Mouse (Mus musculus) CD8-positive naive resting alpha-beta T cell, adult 2 months (primary cell): Measurements from ENCODE around the gene Fndc7.
"Not testable (repeated sequence)": the region's sequence is repeated elsewhere in the genome, so short reads cannot be mapped to it uniquely, and the experiment has no call there.

Experiments used
- DNase-seq, 2 experiments: peaks; one replicate each; pipeline ENCODE4 v3.0.0; 2022; ENCODE audit warnings: low read depth in 2 of 2, low spot score in 2 of 2

The Fndc7 gene

DNA sequence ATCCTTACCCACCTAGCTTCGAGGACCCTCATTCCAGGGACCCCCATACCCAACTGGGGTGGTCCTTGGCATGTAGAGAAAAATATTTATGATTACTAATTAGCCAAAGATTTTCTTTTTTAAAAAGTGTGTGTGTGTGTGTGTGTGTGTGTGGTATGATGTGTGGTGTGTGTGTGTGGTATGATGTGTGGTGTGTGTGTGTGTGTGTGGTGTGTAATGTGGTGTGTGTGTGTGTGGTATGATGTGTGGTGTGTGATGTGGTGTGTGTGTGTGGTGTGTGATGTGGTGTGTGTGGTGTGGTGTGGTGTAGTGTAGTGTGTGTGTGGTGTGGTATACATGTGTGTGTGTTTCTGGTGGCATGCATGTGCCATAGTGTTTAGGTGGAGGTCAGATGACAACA, 2.3 kb upstream of the Fndc7 start:
- no peak for DNase-seq

DNA sequence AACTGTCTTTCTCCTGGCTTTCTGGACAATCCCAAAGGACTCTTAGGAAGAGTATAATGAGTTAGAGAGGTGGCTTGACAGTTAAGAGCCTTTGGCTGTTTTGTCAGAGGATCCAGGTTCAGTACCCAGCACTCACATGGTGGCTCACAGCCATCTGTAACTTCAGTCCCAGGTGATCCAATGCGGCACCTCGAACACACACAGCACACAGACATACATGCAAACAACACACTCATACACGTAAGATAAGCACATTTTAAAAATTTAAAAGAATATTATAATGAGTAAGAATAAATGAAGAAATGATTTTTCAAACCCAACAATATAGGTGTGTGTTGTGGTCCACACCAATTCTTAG, 2.2 kb downstream of the Fndc7 start:
- no peak for DNase-seq

DNA sequence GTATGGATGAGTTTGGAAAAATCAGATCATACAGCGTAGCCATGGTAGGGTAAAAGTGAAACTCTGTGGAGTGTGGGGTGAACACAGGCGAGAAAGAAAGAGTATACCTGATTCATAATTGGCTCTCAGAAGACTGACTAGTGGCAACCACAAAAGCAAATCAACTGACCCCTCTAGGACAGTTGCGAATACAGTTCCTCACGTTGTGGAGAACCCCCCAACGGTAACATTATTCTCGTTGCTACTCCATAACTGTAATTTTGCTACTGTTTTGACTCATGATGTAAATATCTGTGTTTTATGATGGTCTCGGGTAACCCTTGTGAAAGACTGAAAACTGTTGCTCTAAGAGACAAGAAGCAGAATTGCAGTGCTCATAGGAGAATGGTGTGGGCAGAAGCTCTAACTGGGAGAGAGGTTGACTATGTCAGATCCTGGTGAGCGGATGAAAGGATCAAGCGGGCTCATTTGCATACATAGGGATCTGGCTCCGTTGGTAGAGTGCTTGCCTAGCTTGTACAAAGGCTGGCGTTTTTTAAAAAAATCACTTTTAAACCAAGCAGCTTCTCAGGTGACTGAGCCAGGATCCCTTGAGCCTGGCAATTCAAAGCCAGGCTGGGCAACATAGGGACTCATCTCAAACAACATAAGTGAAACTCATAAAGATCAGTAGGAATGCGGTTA, 2.7 kb downstream of the Fndc7 start:
- no peak for DNase-seq

DNA sequence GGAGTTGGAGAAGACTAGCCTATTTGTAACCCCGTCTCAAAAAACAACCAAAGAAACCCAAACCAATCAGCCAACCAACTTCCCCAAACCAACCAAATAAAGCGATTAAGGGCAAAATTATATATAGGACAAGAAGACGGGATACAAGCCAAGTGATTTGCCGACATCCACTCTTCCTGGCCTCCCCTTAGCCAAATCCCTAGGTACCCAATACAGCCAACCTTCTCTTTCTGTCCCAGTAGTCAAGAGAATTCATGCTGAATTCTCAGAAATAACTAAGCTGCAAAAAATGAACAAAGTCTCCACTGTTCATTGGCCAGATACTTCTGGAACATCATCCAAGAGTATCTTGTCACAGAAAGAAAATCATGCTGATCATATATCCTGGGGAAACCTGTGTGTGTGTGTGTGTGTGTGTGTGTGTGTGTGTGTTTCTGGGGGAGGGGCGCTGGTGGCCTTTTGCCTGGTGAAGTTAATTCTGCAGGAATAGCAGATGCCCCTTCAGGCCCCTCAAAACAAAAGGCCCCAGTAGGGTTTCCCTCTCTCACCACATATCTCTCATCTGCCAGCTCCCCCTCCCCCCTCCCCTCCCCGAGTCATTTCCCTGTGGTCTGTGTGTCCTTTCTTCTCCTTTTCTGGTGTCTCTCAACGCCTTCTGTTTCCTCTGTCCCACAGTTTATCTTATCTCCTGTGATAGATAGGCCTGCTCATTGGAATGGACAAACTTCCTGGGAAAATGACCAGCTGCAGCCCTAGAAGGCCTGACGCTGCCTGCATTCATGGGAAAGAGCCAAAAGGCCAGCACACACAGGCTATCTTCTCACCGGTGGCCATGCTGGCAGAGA, 3.9 kb downstream of the Fndc7 start:
- DNase-seq, result no peak

DNA sequence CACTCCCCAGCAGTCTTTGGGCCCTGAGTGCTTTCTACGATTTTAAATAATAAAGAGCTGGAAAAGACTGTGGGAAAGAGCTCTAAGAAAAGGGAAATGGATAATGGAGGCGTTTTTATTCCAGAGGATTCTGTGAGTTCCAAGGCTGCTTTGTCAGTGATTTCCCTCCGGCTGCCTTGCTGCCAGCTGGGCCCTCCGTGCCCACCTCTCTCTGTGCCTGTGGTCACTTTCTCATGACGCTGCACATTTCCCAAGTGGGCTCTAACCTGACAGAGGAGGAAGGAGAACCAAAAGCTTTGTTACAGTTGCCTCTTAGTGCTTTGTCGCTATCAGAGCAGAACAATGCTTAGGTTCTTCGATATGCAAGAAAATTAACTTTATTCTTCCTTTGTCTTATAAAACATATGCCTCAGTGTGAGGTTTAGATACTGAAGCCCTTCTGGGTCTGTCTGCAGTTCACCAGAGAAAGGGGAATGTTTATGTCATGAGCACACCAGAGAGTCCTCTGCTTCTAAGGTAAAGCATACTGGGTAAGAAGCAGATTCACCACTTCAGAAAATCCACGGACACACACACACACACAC, 5.0 kb downstream of the Fndc7 start:
- DNase-seq, result no peak

DNA sequence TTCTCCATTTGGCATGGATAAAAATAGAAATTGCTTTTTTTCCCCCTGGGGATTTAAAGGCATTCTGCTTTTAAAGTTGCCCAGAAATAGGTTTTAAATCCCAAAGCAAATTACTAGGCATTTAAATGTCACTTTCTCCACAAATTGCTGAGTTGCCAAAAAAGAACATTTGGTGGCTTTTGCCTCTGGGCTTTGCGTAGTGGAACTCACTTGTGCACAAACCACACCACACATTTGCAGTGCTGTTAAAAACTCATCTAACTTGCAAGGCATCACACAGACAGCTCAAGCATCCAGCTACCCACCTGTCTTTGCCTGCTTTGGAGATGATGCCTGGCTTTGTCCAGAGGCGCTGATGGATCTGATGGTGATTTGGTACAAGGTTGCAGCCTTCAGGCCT, 6.7 kb downstream of the Fndc7 start:
- no peak for DNase-seq

DNA sequence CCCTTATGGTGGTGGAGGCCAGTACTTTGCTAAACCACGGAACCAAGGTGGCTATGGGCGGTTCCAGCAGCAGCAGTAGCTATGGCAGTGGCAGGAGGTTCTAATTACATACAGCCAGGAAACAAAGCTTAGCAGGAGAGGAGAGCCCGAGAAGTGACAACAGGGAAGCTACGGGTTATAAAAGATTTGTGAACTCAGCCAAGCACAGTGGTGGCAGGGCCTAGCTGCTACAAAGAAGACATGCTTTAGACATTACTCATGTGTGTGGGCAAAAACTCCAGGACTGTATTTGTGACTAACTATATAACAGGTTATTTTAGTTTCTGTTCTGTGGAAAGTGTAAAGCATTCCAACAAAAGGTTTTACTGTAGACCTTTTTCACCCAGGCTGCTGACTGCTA, 7.9 kb downstream of the Fndc7 start:
- not testable (repeated sequence) for DNase-seq

DNA sequence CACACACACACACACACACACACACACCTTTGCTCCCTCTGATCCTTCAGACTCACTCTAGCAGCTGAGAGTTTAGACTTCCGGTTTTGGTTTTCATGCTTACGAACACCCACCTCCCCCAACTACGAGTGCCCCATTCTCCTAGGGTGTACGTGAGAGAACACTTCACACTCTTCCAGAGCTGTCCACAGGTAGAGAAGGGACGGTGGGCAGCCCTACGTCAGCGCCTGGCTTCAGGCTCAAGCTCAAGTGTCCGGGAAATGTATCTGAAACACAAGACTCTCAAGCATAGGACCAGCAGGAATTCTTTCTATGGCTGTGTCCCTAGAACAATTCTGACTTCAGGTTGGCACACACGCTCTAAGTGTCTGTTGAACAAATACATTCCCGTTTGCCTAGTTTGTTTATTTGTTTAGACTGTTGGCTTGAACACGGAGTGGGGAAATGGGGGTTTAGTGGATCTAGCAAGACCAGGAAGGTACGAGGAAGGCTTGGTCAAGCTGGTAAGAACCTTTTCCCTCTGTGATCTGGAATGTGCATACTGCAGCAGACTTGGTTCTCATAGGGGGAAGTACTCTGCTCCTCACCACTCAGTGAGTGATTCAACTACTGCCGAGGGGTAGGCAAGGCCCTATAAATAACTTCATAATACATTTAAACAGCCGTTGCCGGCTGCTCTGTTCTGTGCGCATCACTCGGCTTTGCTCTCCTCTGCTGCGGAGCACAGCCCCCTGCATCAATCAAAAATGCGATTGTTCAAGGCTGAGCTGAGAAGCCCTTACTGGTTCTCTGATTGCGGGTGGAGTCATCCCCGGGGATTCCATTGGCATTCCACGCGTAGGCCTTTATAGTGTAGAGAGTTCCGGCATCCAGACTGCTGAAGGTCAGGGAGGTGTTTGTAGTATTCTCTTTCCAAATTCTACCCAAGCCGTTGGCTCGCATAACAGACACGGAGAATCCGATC, 9.0 kb downstream of the Fndc7 start:
- DNase-seq, result peak; percentile 64 to 68

DNA sequence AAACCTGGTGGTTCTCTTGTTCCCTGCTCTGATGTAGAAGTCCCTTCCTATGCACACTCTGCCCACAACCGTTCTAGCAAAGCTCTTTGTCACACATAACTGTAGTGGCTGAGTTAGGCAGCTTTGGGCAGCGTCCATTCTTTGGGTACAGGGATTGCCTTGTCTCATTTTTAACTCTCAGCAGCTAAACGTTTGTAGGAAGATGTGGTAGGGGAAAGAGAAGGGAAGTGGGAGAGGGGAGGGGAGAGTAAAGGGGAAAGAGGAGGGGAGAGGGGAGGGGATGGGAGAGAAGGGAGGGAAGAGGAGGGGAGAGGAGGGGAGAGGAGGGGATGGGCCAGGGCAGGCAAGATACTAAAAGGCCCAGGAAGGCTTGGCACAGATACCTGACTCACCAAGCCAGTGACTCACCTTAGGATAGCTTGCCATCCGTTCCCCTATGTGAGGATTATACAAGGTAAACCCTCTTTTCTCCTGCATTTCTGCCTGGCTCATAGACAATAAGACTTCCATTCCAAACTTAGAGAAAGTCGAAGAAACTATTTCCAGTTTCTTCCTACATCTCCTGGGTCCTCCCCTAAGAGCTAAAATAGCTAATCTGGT, 9.9 kb downstream of the Fndc7 start:
- no peak for DNase-seq

DNA sequence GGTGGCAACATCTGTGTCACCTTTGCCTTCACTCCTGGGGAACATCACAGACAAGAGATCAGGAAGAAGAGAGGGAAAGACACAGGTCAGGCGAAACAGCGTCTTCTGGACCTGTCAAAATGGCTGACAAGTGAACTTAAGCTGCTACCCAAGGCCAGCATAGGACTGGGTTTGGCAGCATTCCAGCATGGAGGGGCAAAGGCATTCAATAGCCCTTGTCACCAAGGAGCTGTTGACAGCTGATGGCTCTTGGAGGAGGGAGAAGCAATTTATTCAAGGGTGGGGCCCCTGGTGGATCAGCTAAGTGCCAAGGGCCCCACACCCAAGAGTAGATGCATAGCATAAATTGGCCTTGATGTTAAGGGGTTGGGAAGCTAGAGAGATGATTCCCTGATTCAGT, 10.7 kb downstream of the Fndc7 start:
- no peak for DNase-seq

DNA sequence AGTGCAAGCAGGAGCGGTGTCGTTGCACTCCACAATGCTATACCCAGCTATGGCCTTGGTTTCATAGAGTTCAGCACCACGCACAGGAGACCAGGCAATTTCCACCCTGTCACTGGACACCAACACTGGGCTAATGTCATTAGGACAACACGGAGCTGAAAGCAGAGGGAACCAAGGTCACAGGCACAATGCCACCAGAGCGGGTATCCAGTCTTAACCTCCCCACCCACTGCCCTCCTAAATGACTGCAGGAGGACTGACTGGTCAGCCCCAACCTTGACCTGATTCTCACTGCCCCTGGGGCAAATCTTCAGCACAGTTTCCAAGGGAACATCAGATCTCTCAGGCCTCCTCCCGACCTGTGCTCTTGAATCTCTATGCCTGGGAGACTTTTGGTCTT, 19.2 kb downstream of the Fndc7 start:
- no peak for DNase-seq

DNA sequence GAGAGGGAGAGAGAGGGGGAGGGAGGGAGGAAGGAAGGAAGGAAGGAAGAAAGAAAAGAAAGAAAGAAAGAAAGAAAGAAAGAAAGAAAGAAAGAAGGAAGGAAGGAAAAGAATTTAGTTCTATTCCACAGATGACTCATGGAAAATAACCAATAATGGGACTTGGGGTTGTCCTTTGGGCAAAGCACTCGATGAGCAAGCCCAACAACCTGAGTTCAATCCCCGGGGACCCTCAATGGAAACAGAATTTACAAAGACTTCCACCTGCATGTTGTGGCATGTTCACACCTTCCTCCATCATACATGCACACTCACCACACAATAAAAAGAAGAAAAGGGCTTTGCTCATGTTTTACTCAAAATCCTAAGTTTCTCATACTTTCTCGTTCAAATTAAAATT, 22.4 kb downstream of the Fndc7 start:
- no peak for DNase-seq

DNA sequence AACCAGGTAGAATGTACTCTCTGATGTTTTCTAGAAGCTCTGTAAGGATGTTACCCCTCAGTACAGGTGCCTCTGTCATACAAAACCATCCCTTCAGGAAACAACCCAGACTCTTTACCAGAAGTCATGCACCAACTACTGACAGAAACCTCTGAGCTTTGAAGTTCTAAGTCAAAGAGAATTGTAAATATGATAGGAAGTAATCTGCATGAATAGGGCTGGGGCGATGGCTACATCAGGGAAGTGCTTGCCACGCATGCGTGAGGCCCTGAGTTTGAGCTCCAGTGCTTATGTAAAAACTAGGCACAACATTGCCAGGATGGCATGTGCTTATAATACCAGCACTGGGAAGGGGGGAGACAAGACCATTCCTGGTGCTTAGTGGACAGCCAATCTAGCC, 24.1 kb downstream of the Fndc7 start:
- peak; percentile 57 to 61 for DNase-seq

DNA sequence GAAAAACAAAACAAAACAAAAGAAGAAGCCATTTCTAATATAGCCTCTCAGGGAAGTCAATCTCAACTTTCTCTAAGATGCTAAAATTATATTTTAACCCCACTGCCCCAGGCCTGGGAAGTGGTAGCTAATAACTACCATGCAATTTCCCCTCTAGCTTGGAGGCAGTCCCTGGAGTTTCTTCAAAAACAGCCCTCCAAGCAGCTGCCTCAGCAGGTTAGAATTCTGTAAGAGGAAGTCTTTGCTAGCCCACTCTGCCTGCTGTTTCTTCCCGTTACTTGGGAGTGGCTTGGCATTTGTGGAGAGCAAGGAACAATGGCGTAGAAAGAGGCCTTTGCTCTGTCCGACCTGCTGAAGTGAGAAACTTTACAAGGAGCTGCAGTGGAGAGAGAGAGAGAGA, 24.7 kb downstream of the Fndc7 start:
- DNase-seq, result no peak

DNA sequence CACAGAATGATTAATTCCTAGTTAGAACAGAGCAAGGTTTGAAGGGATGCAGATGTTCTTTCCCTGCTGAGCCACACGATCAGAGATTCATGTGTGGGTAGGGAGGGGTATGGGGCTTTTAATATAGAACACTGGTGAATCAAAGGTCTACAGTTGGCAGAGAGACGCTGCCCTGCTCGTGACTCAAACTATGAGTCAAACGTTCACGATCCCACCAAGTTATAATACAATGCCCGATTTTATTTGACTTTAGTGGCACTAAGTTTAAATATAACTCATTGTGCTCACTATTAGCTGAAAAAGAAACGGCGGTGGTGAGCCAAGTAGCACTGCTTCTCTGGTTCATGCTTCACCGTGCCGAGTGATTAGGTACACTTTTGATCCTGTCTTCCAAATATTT, 26.7 kb downstream of the Fndc7 start:
- no peak for DNase-seq

DNA sequence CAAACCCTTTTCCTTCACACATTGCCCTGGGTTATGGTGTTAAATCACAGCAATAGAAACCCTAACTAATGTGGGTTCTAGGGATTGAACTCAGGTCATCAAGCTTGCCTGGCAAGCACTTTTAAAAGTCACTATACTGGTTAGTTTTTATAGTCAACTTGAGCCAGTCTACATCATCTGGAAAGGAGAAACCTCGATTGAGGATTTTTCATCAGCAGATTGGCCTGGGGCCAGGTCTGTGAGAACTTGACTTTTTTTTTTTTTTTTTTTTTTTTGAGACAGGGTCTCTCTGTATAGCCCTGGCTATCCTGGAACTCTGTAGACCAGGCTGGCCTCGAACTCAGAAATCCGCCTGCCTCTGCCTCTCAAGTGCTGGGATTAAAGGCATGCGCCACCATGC, 27.5 kb downstream of the Fndc7 start:
- not testable (repeated sequence) for DNase-seq

DNA sequence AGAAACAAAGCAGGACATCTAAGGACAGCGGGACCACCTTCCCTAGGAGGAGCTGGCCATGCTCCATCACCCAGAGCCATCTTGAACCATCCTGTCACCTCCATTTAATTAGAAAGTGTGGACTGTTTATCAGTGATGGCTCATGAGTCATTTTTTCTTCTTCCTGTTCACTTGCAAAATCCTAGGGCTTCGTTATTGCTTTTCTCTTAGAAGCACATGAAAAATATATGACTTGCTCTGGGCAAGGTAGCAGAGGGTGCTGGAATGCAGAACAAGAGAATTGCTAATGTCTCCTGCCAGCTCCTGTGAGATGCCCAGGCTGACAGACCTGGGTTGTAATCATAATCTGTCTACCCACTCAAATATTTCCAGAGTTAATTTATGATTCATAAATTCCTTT, 29.0 kb downstream of the Fndc7 start:
- DNase-seq, result no peak

DNA sequence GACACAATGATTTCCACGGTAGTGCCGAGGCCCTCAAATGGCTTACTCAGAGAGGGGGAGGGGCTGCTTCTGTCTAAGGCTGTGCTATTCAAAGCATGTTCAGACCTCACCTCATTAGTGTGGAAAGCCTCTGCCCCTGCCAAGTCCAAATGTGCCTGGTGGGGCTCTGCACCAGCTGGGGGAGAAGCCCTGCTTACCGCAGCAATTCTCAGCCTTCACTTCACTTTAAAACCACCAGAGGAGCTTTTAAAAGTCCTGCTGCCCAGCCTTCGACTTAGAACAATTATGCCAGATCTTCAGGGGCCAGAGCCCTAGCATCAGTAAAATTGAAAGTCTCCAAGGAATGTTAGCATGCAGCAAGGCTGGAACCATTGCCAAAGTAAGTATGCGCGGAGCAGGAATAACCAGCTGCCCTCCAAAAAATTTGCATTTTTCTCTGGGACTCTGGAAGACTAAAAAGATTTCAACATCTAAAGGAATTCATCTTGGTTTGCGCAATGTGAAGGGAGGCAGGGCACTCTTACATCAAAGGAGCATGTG, 31.5 kb downstream of the Fndc7 start:
- DNase-seq, result no peak

DNA sequence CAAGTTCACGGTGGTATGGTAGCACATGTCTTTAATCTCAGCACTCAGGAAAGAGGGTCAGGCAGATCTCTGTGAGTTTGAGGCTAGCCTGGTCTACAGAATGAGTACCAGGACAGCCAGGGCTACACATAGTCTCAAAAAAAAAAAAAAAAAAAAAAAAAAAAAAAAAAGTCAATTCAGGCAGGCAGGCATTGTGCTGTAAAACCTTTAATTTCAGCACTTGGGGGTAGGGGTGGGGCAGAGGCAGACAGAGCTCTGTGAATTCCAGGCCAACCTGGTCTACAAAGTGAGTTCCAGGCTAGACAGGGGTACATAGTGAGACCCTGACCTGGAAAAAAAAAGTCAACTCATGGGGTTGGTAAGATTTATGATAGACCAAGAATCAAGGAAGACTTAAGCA, 32.1 kb downstream of the Fndc7 start:
- DNase-seq, result no peak

DNA sequence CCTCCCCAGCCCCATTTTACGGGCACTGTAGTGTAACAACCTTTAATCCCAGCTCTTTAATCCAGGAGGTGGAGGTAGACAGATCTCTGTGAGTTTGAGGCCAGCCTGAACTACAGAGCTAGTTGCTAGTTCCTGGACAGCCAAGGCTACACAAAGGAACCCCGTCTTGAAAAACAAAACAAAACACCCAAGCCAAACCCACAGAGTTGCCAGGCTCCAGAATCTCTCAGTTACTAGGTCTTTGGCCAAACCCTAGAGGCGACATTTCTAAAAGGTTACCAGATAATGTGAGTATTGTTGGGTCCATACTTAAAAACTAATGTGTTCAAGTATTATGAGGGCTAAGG, 32.7 kb downstream of the Fndc7 start:
- no peak for DNase-seq
